Mouse (Mus musculus) layer of hippocampus, postnatal 14 days (tissue): ENCODE measurements at regions not wholly inside any gene's neighbourhood (a gene's known extent, or its start where the extent isn't known, plus 50 kb on each side); places are given as distances from the start of the nearest gene placed in this dataset.
A peak's percentile ranks its signal among the peaks of the same experiment; 100 is the strongest.

ENCODE experiments used
- DNase-seq, 2 experiments: peaks; one replicate each; pipeline ENCODE4 v3.0.0; 2021 to 2022; ENCODE audit warnings: low spot score in 2 of 2, mixed read lengths in 1 of 2

GRCm38 (mm10) chr3:46075646-46076045, 372.4 kb downstream of the Pabpc4l start:
- DNase-seq: no peak

- DNase-seq: no peak
These were observed 393.2 kb downstream of the Pabpc4l start for GRCm38 (mm10) chr3:46054792-46055191.

- peak in 1 of 2 experiments; percentile 68 for DNase-seq
These were observed 414.0 kb downstream of the Pabpc4l start for GRCm38 (mm10) chr3:46034068-46034467.
